Mouse (Mus musculus) lung, postnatal 25 days (tissue): Measurements from ENCODE around the gene Spcs1.

ENCODE experiments used
- DNase-seq: peaks from one replicate; pipeline ENCODE4 v3.0.0; 2022; ENCODE audit warnings: low spot score

The Spcs1 gene

GRCm38 (mm10) chr14:30949986-30950385, 51.5 kb downstream of the Spcs1 start:
- DNase-seq: no peak
